Mouse (Mus musculus) urinary bladder, postnatal 10 days (tissue): Measurements from ENCODE around the gene Olfr365.

ENCODE experiments used
- DNase-seq: peaks from one replicate; pipeline ENCODE4 v3.0.0; 2022; ENCODE audit warnings: low spot score

The Olfr365 gene

DNA sequence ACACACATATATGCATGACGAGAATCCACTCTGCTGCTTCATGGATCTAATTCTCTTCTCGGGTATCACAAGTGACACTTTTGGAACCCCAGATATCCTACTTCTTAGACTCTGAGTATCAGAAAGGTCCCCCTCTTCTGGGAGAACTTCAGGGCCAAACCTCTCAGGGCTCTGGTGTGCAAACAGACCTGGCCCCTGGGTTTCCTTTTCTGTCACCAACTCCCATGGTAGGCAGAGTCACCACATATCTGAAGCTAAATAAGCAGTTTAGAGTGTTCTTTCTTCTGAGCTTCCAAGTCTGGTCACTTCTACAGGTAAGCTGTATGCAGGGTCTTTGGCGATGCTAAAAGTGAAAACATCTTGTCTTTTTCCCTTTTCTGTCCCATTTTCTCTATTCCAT is at the start of gene Olfr365:
Olfr365 (plus strand) TSS at position 301 of the 400 bp plus-strand sequence.
- no peak for DNase-seq

DNA sequence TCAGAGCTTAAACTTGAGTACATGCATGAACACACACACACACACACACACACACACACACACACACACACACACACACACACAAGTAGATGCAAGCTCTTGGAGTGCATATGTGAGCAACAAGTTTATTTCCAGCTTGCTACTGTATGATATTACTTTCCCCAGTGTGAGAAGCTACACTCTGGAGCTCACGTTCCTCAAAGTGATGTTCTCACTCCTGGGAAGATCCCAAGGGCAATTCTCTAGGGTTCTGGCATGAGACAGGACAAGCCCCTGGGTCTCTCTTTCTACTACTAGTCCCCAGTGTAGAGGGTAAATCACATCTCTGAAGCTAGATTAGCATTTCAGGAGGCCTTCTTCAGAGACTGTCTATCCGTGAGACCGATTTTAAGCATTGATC is 49.0 kb upstream of the Olfr365 start, which contains the start of gene Olfr364-ps1:
Olfr364-ps1 (plus strand) TSS at position 301 of the 400 bp plus-strand sequence.
- DNase-seq: no peak

DNA sequence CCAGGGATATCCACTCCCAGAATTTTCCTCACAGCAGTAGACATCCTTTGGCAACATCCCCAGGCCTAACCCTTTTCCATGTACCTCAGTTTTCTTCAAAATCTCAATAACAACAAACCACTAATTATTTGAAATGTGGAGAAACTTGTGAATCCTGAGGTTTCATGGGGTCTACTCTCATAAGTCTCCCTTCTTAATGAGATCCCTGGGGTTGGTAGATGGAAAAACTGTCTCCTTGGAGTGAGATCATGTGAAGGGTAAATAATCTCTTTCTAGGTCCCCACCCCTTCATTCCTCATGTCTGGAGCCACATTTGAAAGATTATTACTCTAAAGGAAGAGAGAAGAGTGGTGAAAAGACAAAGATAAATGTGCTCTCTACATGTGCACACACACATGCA is 23.3 kb downstream of the Olfr365 start, which contains the start of gene Olfr366:
Olfr366 (plus strand) TSS at position 301 of the 400 bp plus-strand sequence.
- no peak for DNase-seq
